20 mouse cellular contexts compared by ENCODE assay signal in genomic region chr5:25697941-25698340, GRCm38 (mm10). TPM values are rescaled to one million over a fixed set of nuclear protein-coding genes. Genes with fewer than 3 reads are reported as not detected.
DNase-seq lines count a peak whose midpoint lies in the region; ATAC-seq lines count a peak whose summit lies in the region.
"Had no signal": no experiment of that assay in that cellular context is flagged by ENCODE, and none has a peak within 500 bp of the region (broad histone marks: within the 10 kb centered on the region; RNA-seq: fewer than 3 reads in every experiment).

No protein-coding gene starts in this region.

- no peak overlapping the region for H3K9ac ChIP-seq in forebrain, embryonic 14.5 days (ENCODE audit: low read length)
- no peak overlapping the region for H3K9ac ChIP-seq in forebrain, embryonic 12.5 days
- no peak overlapping the region for H3K9ac ChIP-seq in kidney, embryonic 16.5 days (replicated peaks; ENCODE audit: low read length)
- H3K9ac ChIP-seq: embryonic facial prominence, embryonic 13.5 days; hindbrain, embryonic 15.5 days had no signal

- no peak overlapping the region for H3K4me3 ChIP-seq in forebrain, embryonic 14.5 days (ENCODE audit: low read depth, low read length)
- H3K4me3 ChIP-seq in forebrain, embryonic 12.5 days (replicated peaks), result no peak overlapping the region
- H3K4me3 ChIP-seq in kidney, embryonic 16.5 days (ENCODE audit: low read length), result no peak overlapping the region
- H3K4me3 ChIP-seq: embryonic facial prominence, embryonic 13.5 days; heart, adult 2 months; hindbrain, embryonic 15.5 days; limb, embryonic 10.5 days had no signal

- ATAC-seq in forebrain, embryonic 14.5 days, result peak; percentile 81
- no peak for ATAC-seq in forebrain, embryonic 12.5 days (ENCODE audit: low FRiP score)
- no peak for ATAC-seq in kidney, embryonic 16.5 days (ENCODE audit: low FRiP score, low TSS enrichment)
- ATAC-seq: Patski had no signal

- no peaks in the 10 kb centered on the region for H3K9me3 ChIP-seq in forebrain, embryonic 14.5 days (replicated peaks; ENCODE audit: control insufficient read depth, low read length)
- H3K9me3 ChIP-seq in forebrain, embryonic 12.5 days, result no peaks in the 10 kb centered on the region
- no peaks in the 10 kb centered on the region for H3K9me3 ChIP-seq in kidney, embryonic 16.5 days (ENCODE audit: low read length)
- H3K9me3 ChIP-seq: hindbrain, embryonic 15.5 days; limb, embryonic 10.5 days had no signal

- H3K4me2 ChIP-seq in forebrain, embryonic 14.5 days (ENCODE audit: low read length), result no peak overlapping the region
- H3K4me2 ChIP-seq in forebrain, embryonic 12.5 days, result no peak overlapping the region
- no peak overlapping the region for H3K4me2 ChIP-seq in kidney, embryonic 16.5 days (replicated peaks; ENCODE audit: low read depth, low read length)
- H3K4me2 ChIP-seq: embryonic facial prominence, embryonic 13.5 days; hindbrain, embryonic 15.5 days; liver, embryonic 11.5 days had no signal

- 58% methylated on average over 7 of the region's 7 CpGs for WGBS in forebrain, embryonic 14.5 days
- 85% methylated on average over 7 of the region's 7 CpGs for WGBS in forebrain, embryonic 12.5 days
- WGBS in kidney, embryonic 16.5 days, result 88% methylated on average over 7 of the region's 7 CpGs

- peaks cover 5% of the 10 kb centered on the region; the same call in 1 of the 2 replicates for H3K4me1 ChIP-seq in forebrain, embryonic 14.5 days (ENCODE audit: control insufficient read depth, insufficient read depth, low read length)
- no peaks in the 10 kb centered on the region for H3K4me1 ChIP-seq in forebrain, embryonic 12.5 days
- H3K4me1 ChIP-seq in kidney, embryonic 16.5 days (ENCODE audit: insufficient read depth, low read length), result no peaks in the 10 kb centered on the region
- H3K4me1 ChIP-seq: hindbrain, embryonic 15.5 days; limb, embryonic 10.5 days had no signal

- DNase-seq in forebrain, embryonic 14.5 days (ENCODE audit: low spot score), result peak; percentile 75
- DNase-seq in kidney, postnatal 10 days, result peak; percentile 18
- DNase-seq in right cerebral cortex, postnatal 10 days (ENCODE audit: low spot score in 2 of 2), result peak; percentile 39 to 46
- DNase-seq in right cerebral cortex, postnatal 14 days, result no peak
- no peak for DNase-seq in urinary bladder, adult 2 months (ENCODE audit: low spot score)
- no peak for DNase-seq in urinary bladder, postnatal 14 days (ENCODE audit: low spot score)
- DNase-seq: adrenal gland, postnatal 25 days; cerebellum, adult 8-10 months; heart, adult 2 months; kidney, adult 2 months; lung, postnatal 10 days; thymus, postnatal 36 days had no signal

- H3K36me3 ChIP-seq in forebrain, embryonic 14.5 days (ENCODE audit: control insufficient read depth, insufficient read depth, low read length), result peaks cover 27% of the 10 kb centered on the region
- H3K36me3 ChIP-seq in forebrain, embryonic 12.5 days (replicated peaks), result peaks cover 43% of the 10 kb centered on the region
- peaks cover 22% of the 10 kb centered on the region for H3K36me3 ChIP-seq in kidney, embryonic 16.5 days (ENCODE audit: insufficient read depth, low read length)

- H3K27me3 ChIP-seq in forebrain, embryonic 14.5 days (replicated peaks; ENCODE audit: control insufficient read depth, insufficient read depth, low read length), result no peaks in the 10 kb centered on the region
- H3K27me3 ChIP-seq in forebrain, embryonic 12.5 days, result no peaks in the 10 kb centered on the region
- H3K27me3 ChIP-seq in kidney, embryonic 16.5 days (ENCODE audit: insufficient read depth, low read length), result no peaks in the 10 kb centered on the region
- H3K27me3 ChIP-seq: CH12.LX; embryonic facial prominence, embryonic 13.5 days; hindbrain, embryonic 15.5 days; Patski had no signal

- no peak overlapping the region for H3K27ac ChIP-seq in forebrain, embryonic 14.5 days (ENCODE audit: low read depth, low read length)
- H3K27ac ChIP-seq in forebrain, embryonic 12.5 days, result no peak overlapping the region
- H3K27ac ChIP-seq in kidney, embryonic 16.5 days (ENCODE audit: low read length), result no peak overlapping the region
- H3K27ac ChIP-seq: embryonic facial prominence, embryonic 13.5 days; heart, adult 2 months; hindbrain, embryonic 15.5 days; limb, embryonic 10.5 days had no signal

RNA-seq across cellular contexts. Expression of gene Xrcc2, which starts 7.7 kb away (rescaled TPM):
- 4.2 and 4.5 TPM in 2 replicates for polyA plus RNA-seq in forebrain, embryonic 14.5 days (2014; fragmentation: Nextera tagmentation; extraction: Ambion mirVana)
- polyA plus RNA-seq in forebrain, embryonic 12.5 days (2016; fragmentation: Nextera tagmentation; extraction: Ambion mirVana), result 14.0 and 18.1 TPM in 2 replicates
- polyA plus RNA-seq in kidney, embryonic 16.5 days (2015; fragmentation: Nextera tagmentation; extraction: Ambion mirVana), result 7.9 and 11.0 TPM in 2 replicates
- 4.0 and 4.5 TPM in 2 replicates for polyA plus RNA-seq in urinary bladder, adult 2 months (2012; rRNA removed)

Comparison
In these comparisons a context has a peak if more than half of its experiments do, and no peak if none do; other contexts are left out.
1. DNase-seq: peak in forebrain, embryonic 14.5 days (single experiment), kidney, postnatal 10 days (single experiment) and right cerebral cortex, postnatal 10 days (2 of 2); none in right cerebral cortex, postnatal 14 days (single experiment), urinary bladder, adult 2 months (single experiment) and urinary bladder, postnatal 14 days (single experiment).